Mouse (Mus musculus): Measurements from ENCODE around the gene Gramd1a.

Gramd1a gene

GRCm38 (mm10) chr7:31155296-31156033, at the start of gene Gramd1a:
Gene Gramd1a (minus strand): TSS chr7:31155896.
- DNase-seq (ENCODE audit: low read depth in 1 of 2, low spot score in 2 of 2), result no peak

GRCm38 (mm10) chr7:31195591-31196307, 40.1 kb upstream of the Gramd1a start:
- DNase-seq (ENCODE audit: low read depth in 1 of 2, low spot score in 2 of 2), result no peak

GRCm38 (mm10) chr7:31184711-31185110, 29.0 kb upstream of the Gramd1a start:
- DNase-seq (ENCODE audit: low read depth in 1 of 2, low spot score in 2 of 2), result no peak

GRCm38 (mm10) chr7:31182863-31183262, 27.2 kb upstream of the Gramd1a start:
- DNase-seq (ENCODE audit: low read depth in 1 of 2, low spot score in 2 of 2), result no peak

GRCm38 (mm10) chr7:31176886-31177763, 21.4 kb upstream of the Gramd1a start:
- peak in 1 of 2 experiments; percentile 47 for DNase-seq (ENCODE audit: low read depth in 1 of 2, low spot score in 2 of 2)

- no peak for DNase-seq (ENCODE audit: low read depth in 1 of 2, low spot score in 2 of 2)
Observed at GRCm38 (mm10) chr7:31175096-31175495, 19.4 kb upstream of the Gramd1a start.

- no peak for DNase-seq (ENCODE audit: low read depth in 1 of 2, low spot score in 2 of 2)
Observed at GRCm38 (mm10) chr7:31174466-31174865, 18.8 kb upstream of the Gramd1a start.

- DNase-seq (ENCODE audit: low read depth in 1 of 2, low spot score in 2 of 2), result no peak
Observed at GRCm38 (mm10) chr7:31172238-31172637, 16.5 kb upstream of the Gramd1a start.

GRCm38 (mm10) chr7:31170520-31170919, 14.8 kb upstream of the Gramd1a start:
- DNase-seq (ENCODE audit: low read depth in 1 of 2, low spot score in 2 of 2), result no peak

- no peak for DNase-seq (ENCODE audit: low read depth in 1 of 2, low spot score in 2 of 2)
Observed at GRCm38 (mm10) chr7:31168412-31168811, 12.7 kb upstream of the Gramd1a start.

GRCm38 (mm10) chr7:31164748-31165147, 9.1 kb upstream of the Gramd1a start:
- no peak for DNase-seq (ENCODE audit: low read depth in 1 of 2, low spot score in 2 of 2)

- no peak for DNase-seq (ENCODE audit: low read depth in 1 of 2, low spot score in 2 of 2)
Observed at GRCm38 (mm10) chr7:31163666-31164577, 8.2 kb upstream of the Gramd1a start.

- DNase-seq (ENCODE audit: low read depth in 1 of 2, low spot score in 2 of 2), result no peak
Observed at GRCm38 (mm10) chr7:31162324-31162723, 6.6 kb upstream of the Gramd1a start.

GRCm38 (mm10) chr7:31161831-31162230, 6.1 kb upstream of the Gramd1a start:
- DNase-seq (ENCODE audit: low read depth in 1 of 2, low spot score in 2 of 2), result no peak

GRCm38 (mm10) chr7:31161246-31161645, 5.5 kb upstream of the Gramd1a start:
- no peak for DNase-seq (ENCODE audit: low read depth in 1 of 2, low spot score in 2 of 2)

- DNase-seq (ENCODE audit: low read depth in 1 of 2, low spot score in 2 of 2), result no peak
Observed at GRCm38 (mm10) chr7:31160763-31161162, 5.1 kb upstream of the Gramd1a start.

GRCm38 (mm10) chr7:31156034-31156928, 585 bp upstream of the Gramd1a start:
- DNase-seq (ENCODE audit: low read depth in 1 of 2, low spot score in 2 of 2), result no peak

- no peak for DNase-seq (ENCODE audit: low read depth in 1 of 2, low spot score in 2 of 2)
Observed at GRCm38 (mm10) chr7:31153536-31154320, 2.0 kb downstream of the Gramd1a start.

Measured in monocyte, adult 2 months (primary cell).